Mouse (Mus musculus) embryonic fibroblast, embryonic 13.5 days (primary cell): ENCODE measurements around the gene Slc5a11.

Experiments used
- CTCF ChIP-seq: IDR thresholded peaks from 2 replicates; pipeline ENCODE4 v1.5.1; 2011; ENCODE audit warnings: mild to moderate bottlenecking, control low read depth, low read length, moderate library complexity, borderline replicate concordance; ENCODE audit not compliant: insufficient read depth
- POLR2A ChIP-seq: IDR thresholded peaks from 2 replicates; pipeline ENCODE4 v1.6.1; 2011; ENCODE audit warnings: low read depth, mild to moderate bottlenecking, control low read depth, low read length, moderate library complexity

DNA sequence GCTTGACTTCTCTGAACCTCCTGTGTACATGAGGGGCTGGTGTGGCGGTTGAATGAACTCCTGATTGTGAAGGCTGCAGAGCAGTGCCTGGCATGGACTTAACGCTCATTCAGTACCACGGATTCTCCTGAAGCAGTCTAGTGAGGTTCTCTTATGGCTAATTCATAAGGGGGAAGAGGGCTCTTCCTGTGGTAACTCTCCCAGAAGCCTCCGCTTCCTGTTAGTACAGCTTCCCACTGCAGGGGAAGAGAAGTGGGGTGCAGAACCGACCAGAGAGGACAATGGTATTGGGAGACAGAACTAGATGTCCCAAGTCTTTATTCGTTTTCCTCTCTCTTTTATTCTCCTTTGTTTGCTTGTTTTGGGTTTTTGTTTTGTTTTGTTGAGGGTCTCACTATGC lies 25.5 kb downstream of the Slc5a11 start:
- TF ChIP-seq CTCF = no peak
- TF ChIP-seq POLR2A = no peak
